Mouse (Mus musculus) spleen, adult 2 months (tissue): ENCODE measurements around the gene Ebna1bp2.

Source experiments
- CTCF ChIP-seq: fragments of 200-500 bp; IDR thresholded peaks from 2 replicates; pipeline ENCODE4 v1.5.1; 2011; ENCODE audit warnings: mild to moderate bottlenecking, inconsistent platforms; ENCODE audit not compliant: insufficient read depth, insufficient read length, insufficient replicate concordance; ENCODE audit errors: extremely low read depth
- POLR2A ChIP-seq: fragments of 200-500 bp; IDR thresholded peaks from 2 replicates; pipeline ENCODE4 v1.6.1; 2011; ENCODE audit warnings: low read depth, low read length, inconsistent platforms

GRCm38 (mm10) chr4:118582629-118583028 is 38.0 kb upstream of the Ebna1bp2 start:
- TF ChIP-seq POLR2A (no peak), CTCF (no peak)
